Mouse (Mus musculus) inflammation-experienced regulatory T-cells (primary cell): ENCODE measurements around the gene Ins2. TPM values are rescaled to one million over a fixed set of nuclear protein-coding genes. Genes with fewer than 3 reads are reported as not detected.

ENCODE experiments used
- polyA plus RNA-seq, 2 experiments: library from polyadenylated mRNA; unstranded; fragments of 100-300 nt; shearing (Covaris generic); gene quantifications; one replicate each; pipeline ENCODE4 v1.2.1; 2017

Gene Ins2
- 1 to 10 TPM in 1 of 2 experiments, not detected in 1; 1.4 TPM for polyA plus RNA-seq

GRCm38 (mm10) chr7:142743281-142743680, at the start of gene Ins2:
Gene Ins2 (minus strand): TSS chr7:142743381.

GRCm38 (mm10) chr7:142669751-142670625, 73.2 kb downstream of the Ins2 start, which contains the start of gene Gm49394:
Gene Gm49394 (minus strand): TSS chr7:142669942.

GRCm38 (mm10) chr7:142666659-142667058, 76.5 kb downstream of the Ins2 start, which contains the start of gene Igf2:
Gene Igf2 (minus strand): TSS chr7:142666816.

Other genes with a start within 250 kb of the Ins2 start
- 1 to 10 TPM; 2.0 to 4.4 TPM for gene Tnnt3, start 244.5 kb downstream of the Ins2 start, polyA plus RNA-seq
- gene Mrpl23, start 210.7 kb downstream of the Ins2 start, polyA plus RNA-seq: 10 to 100 TPM in 1 of 2 experiments, 1 to 10 TPM in 1; 2.9 to 15.3 TPM
- gene Igf2, start 76.6 kb downstream of the Ins2 start, polyA plus RNA-seq: not detected
- not detected for gene Gm49394, start 73.4 kb downstream of the Ins2 start, polyA plus RNA-seq
- not detected for gene Th, start 187.7 kb upstream of the Ins2 start, polyA plus RNA-seq
- gene Ascl2, start 225.9 kb upstream of the Ins2 start, polyA plus RNA-seq: 1 to 10 TPM in 1 of 2 experiments, not detected in 1; 1.7 TPM